Mouse (Mus musculus) heart, adult 2 months (tissue): ENCODE measurements around the gene Tubb3.
"Not testable (repeated sequence)": the region's sequence is repeated elsewhere in the genome, so short reads cannot be mapped to it uniquely, and the experiment has no call there.

Experiments
- CTCF ChIP-seq: fragments of 200-600 bp; IDR thresholded peaks from 2 replicates; pipeline ENCODE4 v1.8.1; 2022; ENCODE audit warnings: antibody characterized with exemption, mild to moderate bottlenecking, moderate library complexity
- POLR2A ChIP-seq: fragments of 200-500 bp; IDR thresholded peaks from 2 replicates; pipeline ENCODE4 v1.6.1; 2011; ENCODE audit warnings: mild to moderate bottlenecking, low read depth, low read length, control low read depth; ENCODE audit not compliant: insufficient read depth

DNA sequence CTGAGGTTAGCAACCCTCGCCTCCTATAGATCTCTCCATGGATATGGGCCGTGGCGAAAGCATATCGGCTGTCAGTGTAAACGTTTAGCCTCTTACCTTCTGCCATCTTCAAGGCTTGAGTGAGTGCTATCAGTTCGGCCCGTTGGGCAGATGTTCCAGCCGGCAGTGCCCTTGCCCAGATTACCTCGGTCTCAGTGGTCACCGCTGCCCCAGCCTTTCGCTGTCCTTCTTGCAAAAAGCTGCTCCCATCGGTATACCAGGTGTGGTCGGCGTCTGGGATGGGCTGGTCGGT is 18.4 kb downstream of the Tubb3 start:
- TF ChIP-seq CTCF, POLR2A: not testable (repeated sequence)
